Mouse (Mus musculus) liver, embryonic 15.5 days (tissue): ENCODE data around the gene Ddx46. TPM values are rescaled to one million over a fixed set of nuclear protein-coding genes. Genes with fewer than 3 reads are reported as not detected.
"Not testable (repeated sequence)": the region's sequence is repeated elsewhere in the genome, so short reads cannot be mapped to it uniquely, and the experiment has no call there.

Experiments used
- ATAC-seq: fragments of 200-750 bp; cut with Nextera tagmentation; 2 replicates; pipeline ENCODE4 v1.8.0; 2017; ENCODE audit warnings: moderate number of reproducible peaks, mild to moderate bottlenecking, moderate library complexity; ENCODE audit not compliant: insufficient read depth
- H3K27ac ChIP-seq: fragments of 300-500 bp; sonication (generic); replicated peaks from 2 replicates; pipeline ENCODE4 v1.5.1; 2015; ENCODE audit warnings: mild to moderate bottlenecking, inconsistent platforms
- H3K27me3 ChIP-seq: fragments of 300-500 bp; sonication (generic); 2 replicates; pipeline ENCODE4 v1.6.1; 2015; ENCODE audit warnings: mild to moderate bottlenecking, inconsistent platforms
- H3K36me3 ChIP-seq: fragments of 300-500 bp; sonication (generic); replicated peaks from 2 replicates; pipeline ENCODE4 v1.6.1; 2015; ENCODE audit warnings: moderate library complexity, mild to moderate bottlenecking, inconsistent platforms
- H3K4me1 ChIP-seq: fragments of 300-500 bp; sonication (generic); replicated peaks from 2 replicates; pipeline ENCODE4 v1.6.1; 2015; ENCODE audit warnings: inconsistent platforms
- H3K4me2 ChIP-seq: fragments of 300-500 bp; sonication (generic); 2 replicates; pipeline ENCODE4 v1.6.1; 2015; ENCODE audit warnings: moderate library complexity, mild to moderate bottlenecking, inconsistent platforms
- H3K4me3 ChIP-seq: fragments of 300-500 bp; sonication (generic); replicated peaks from 2 replicates; pipeline ENCODE4 v1.5.1; 2015; ENCODE audit warnings: mild to moderate bottlenecking, inconsistent platforms
- H3K9ac ChIP-seq: fragments of 300-500 bp; sonication (generic); 2 replicates; pipeline ENCODE4 v1.6.1; 2015; ENCODE audit warnings: moderate library complexity, mild to moderate bottlenecking, inconsistent platforms
- H3K9me3 ChIP-seq: fragments of 300-500 bp; sonication (generic); replicated peaks from 2 replicates; pipeline ENCODE4 v1.6.1; 2016; ENCODE audit warnings: inconsistent platforms
- WGBS: fragments of 180-500 bp; shearing (Covaris S2); methylation state at CpG from one replicate; pipeline ENCODE4 v1.1.7; 2015; ENCODE audit warnings: mixed read lengths; ENCODE audit not compliant: insufficient replicate concordance; 5-methylcytosine and 5-hydroxymethylcytosine counted together
- polyA plus RNA-seq: library from polyadenylated mRNA; unstranded; fragments of >200 nt; fragmentation: Nextera tagmentation; extraction: Ambion mirVana; gene quantifications from 2 replicates; pipeline ENCODE4 v1.2.1, GENCODE M21; 2015

Ddx46 gene
- polyA plus RNA-seq, 1 experiment from 2014 or later = 13.2 TPM

DNA sequence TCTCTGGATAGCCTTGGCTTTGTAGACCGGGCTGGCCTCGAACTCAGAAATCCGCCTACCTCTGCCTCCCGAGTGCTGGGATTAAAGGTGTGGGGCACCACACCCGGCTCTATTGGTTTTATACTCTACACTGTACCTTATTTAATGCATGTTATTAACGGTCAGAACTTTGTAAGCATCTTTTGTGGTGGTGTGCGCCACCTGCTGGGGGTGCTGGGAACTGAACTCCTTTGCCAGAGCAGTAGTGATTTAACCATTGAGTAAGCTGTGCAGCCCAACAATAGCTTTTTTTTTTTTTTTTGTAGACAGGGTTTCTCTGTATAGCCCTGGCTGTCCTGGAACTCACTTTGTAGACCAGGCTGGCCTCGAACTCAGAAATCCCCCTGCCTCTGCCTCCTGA lies 5.7 kb downstream of the Ddx46 start:
- WGBS = 35% methylated on average over 8 of the region's 8 CpGs
- not testable (repeated sequence) for H3K4me3 ChIP-seq, H3K9ac ChIP-seq, H3K9me3 ChIP-seq, H3K27me3 ChIP-seq, H3K27ac ChIP-seq, H3K4me2 ChIP-seq, ATAC-seq
- Histone ChIP-seq H3K4me1 (peaks cover 15% of the 10 kb centered on the region), H3K36me3 (peaks cover 64% of the 10 kb centered on the region)

DNA sequence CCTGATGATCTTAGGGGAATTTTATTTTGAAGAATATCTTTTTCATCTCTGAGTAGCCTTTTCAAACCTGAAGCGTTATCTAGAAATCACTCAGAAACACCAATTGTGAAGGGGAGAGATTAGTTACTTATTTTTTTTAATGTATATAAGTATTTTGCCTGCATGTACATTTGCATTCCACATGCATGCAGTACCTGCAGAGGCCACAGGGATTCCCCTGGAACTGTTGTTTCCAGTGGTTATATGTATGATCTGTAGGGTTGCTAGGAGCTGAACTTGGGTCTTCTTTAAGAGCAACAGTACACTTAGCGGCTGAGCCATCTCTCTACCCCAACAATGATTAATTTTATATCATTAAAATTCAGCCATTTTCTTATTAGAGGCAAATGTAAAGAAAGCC lies 9.7 kb downstream of the Ddx46 start:
- Histone ChIP-seq H3K4me1 (no peaks in the 10 kb centered on the region), H3K27me3 (no peaks in the 10 kb centered on the region), H3K27ac (no peak overlapping the region), H3K9ac (no peak overlapping the region), H3K4me3 (no peak overlapping the region), H3K4me2 (no peak overlapping the region), H3K9me3 (no peaks in the 10 kb centered on the region), H3K36me3 (peaks cover 81% of the 10 kb centered on the region)
- no peak for ATAC-seq
- whole genome bisulfite sequencing = 83% methylated on average over 2 of the region's 2 CpGs

DNA sequence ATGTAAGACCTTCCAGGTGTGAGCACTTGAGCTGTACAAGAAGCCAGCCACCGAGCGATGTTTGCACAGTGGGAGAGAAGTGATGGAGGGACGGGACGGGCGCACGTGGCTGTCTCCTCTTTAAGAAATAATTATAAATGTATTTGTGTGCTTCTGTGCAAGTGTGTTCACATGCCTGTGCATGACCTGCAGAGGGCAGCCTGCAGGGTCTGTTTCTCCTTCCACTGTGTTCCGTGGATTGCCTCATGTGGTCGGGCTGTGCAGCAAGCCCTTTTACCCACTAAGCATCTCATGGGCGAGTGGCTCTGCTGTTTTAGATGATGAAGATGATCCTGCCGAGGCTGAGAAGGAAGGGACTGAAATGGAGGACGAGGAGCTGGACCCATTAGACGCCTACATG lies 15.3 kb downstream of the Ddx46 start:
- no peak for ATAC-seq
- H3K9ac ChIP-seq = no peak overlapping the region

DNA sequence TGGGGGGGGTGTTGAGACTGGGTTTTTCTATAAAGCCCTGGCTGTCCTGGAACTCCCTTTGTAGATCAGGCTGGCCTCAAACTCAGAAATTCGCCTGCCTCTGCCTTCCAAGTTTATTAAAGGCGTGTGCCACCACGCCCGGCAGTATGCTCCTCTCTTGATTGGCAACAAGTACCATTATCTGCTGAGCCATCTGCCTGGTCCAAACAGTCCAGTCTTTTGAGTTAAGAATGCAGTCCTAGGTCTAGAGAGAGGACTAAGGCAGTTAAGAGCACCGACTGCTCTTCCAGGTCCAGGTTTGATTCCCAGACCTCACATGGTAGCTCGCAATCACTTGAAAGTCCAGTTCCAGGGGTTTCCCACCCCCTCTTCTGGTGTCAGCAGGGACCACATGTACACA lies 16.2 kb downstream of the Ddx46 start:
- no peak; the same call in 1 of the 2 replicates for ATAC-seq
- 71% methylated on average over 6 of the region's 6 CpGs for WGBS

More for the DNA sequence above, 15.3 kb downstream of the Ddx46 start:
- Histone ChIP-seq H3K27me3 (no peaks in the 10 kb centered on the region), H3K4me3 (no peak overlapping the region), H3K27ac (no peak overlapping the region), H3K9me3 (no peaks in the 10 kb centered on the region), H3K4me1 (no peaks in the 10 kb centered on the region; the same call in 1 of the 2 replicates), H3K36me3 (peaks cover 100% of the 10 kb centered on the region), H3K4me2 (no peak overlapping the region)
- 90% methylated on average over 12 of the region's 12 CpGs for WGBS

DNA sequence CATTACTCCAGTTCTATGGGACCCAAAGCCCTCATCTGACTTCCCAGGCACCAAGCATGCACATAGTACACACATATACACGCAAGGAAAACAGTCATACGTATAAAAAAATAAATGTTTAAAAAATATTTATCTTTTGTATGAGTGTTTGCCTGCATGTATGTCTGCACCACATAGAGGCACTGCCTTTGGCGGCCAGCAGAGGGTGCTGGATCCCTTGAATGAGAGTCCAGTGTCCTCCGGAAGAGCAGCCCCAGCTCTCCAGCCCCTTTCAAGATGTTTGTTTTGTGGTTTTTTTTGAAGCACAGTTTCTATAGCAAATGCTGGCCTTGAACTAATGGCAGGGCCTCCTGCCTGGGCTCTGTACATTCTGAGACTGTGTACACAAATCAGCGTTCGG lies 33.7 kb downstream of the Ddx46 start:
- Histone ChIP-seq H3K27ac (no peak overlapping the region), H3K9me3 (no peaks in the 10 kb centered on the region), H3K4me1 (no peaks in the 10 kb centered on the region), H3K4me3 (no peak overlapping the region), H3K27me3 (no peaks in the 10 kb centered on the region), H3K36me3 (peaks cover 94% of the 10 kb centered on the region), H3K4me2 (no peak overlapping the region), H3K9ac (no peak overlapping the region)
- ATAC-seq = no peak
- 83% methylated on average over 6 of the region's 6 CpGs for WGBS

More for the DNA sequence above, 16.2 kb downstream of the Ddx46 start:
- Histone ChIP-seq H3K27ac (no peak overlapping the region), H3K9ac (no peak overlapping the region), H3K4me1 (no peaks in the 10 kb centered on the region; the same call in 1 of the 2 replicates), H3K4me2 (no peak overlapping the region), H3K27me3 (no peaks in the 10 kb centered on the region), H3K9me3 (no peaks in the 10 kb centered on the region), H3K4me3 (no peak overlapping the region), H3K36me3 (peaks cover 100% of the 10 kb centered on the region)

DNA sequence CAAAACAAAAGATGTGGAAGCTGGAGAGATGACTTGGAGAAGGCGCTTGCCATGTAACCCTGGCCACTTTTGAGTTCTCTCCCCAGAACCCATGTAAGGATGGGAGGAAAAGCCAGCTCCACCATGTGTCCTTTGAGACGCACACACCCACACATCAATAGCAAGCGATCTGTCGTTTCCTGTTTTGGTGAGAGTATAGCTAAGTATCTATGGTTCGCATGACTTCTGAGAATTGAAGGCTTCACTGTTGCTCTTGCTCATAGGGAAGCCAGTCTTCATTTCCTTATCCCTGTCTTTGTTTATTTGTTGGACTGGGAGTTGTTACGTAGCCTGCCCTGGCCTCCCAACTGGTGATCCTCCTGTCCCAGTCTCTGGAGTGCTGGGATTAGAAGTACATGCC lies 37.9 kb downstream of the Ddx46 start:
- H3K9ac ChIP-seq = no peak overlapping the region
- no peaks in the 10 kb centered on the region for H3K9me3 ChIP-seq
- H3K36me3 ChIP-seq = peaks cover 91% of the 10 kb centered on the region
- 85% methylated on average over 6 of the region's 6 CpGs for WGBS
- no peaks in the 10 kb centered on the region for H3K4me1 ChIP-seq
- no peak overlapping the region for H3K4me3 ChIP-seq
- H3K27ac ChIP-seq = no peak overlapping the region
- ATAC-seq = no peak
- no peaks in the 10 kb centered on the region for H3K27me3 ChIP-seq
- no peak overlapping the region for H3K4me2 ChIP-seq

DNA sequence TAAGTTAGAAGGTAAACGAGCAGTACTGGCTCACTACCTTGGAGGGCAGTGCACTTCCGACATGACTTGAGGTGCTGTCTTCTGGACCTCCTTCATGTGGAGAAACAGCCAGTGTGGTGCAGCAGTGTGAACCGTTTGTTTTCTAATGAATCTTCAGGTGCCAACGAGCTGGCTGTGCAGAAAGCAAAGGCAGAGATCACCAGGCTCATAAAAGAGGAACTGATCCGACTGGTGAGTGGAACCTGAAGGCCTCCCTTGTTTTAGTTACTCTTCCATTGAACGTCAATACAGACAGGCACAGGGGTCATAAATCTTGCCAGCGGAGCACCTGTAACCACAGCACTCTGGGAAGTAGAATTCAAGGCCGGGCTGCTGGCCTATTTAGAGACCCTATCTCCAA lies 42.5 kb downstream of the Ddx46 start:
- Histone ChIP-seq H3K36me3 (peaks cover 86% of the 10 kb centered on the region), H3K27ac (no peak overlapping the region), H3K4me1 (no peaks in the 10 kb centered on the region), H3K4me3 (no peak overlapping the region), H3K9ac (no peak overlapping the region), H3K27me3 (no peaks in the 10 kb centered on the region), H3K4me2 (no peak overlapping the region), H3K9me3 (no peaks in the 10 kb centered on the region)
- WGBS = 64% methylated on average over 8 of the region's 8 CpGs
- no peak for ATAC-seq

DNA sequence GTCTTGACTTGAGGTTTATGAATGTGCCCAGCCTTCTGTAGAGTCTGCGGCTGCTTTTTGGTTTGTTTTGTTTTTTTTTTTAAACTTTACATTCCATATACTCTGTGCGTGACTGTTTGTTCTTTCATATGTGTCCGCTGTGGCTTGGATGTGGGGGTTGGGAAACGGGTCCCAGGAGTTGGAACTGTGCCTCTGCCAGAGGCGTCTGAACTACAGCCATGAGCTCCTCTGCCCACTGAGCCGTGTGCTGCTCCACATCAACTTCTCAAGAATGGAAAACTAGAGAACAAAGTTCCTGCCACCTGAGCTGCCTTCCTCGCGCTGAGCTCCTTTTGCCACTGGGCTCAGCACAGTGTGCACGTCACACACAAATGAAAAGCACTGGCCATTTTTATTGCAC lies 47.4 kb downstream of the Ddx46 start:
- Histone ChIP-seq H3K4me3 (no peak overlapping the region), H3K36me3 (peaks cover 43% of the 10 kb centered on the region), H3K27me3 (no peaks in the 10 kb centered on the region), H3K4me2 (no peak overlapping the region), H3K9ac (no peak overlapping the region), H3K27ac (no peak overlapping the region), H3K9me3 (no peaks in the 10 kb centered on the region), H3K4me1 (no peaks in the 10 kb centered on the region)
- no peak for ATAC-seq
- 83% methylated on average over 9 of the region's 9 CpGs for WGBS

DNA sequence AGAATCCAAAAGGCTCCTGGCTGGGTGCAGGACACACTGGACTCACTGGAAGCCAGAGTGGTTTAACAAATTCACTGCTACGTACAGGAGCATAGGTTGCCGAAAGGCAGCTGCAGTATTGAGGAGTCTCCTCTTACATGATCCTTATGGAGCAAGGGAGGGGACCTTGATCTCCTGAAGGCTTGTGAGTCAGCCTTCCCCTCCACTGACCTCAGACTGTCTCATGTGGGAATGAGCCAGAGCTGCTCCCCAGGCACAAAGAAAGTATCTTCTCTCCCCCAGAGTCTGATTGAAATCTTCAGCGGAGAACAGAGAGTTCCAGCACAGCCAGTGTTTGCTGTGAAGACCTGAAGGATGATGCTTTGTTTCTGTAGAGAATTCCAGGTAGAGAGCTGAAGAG lies 48.8 kb downstream of the Ddx46 start:
- Histone ChIP-seq H3K27me3 (no peaks in the 10 kb centered on the region), H3K4me2 (no peak overlapping the region), H3K4me3 (no peak overlapping the region), H3K27ac (no peak overlapping the region), H3K4me1 (0 out of 2 replicates have a peak, but pooled peaks cover 4% of the 10 kb centered on the region), H3K9me3 (no peaks in the 10 kb centered on the region), H3K9ac (no peak overlapping the region), H3K36me3 (peaks cover 30% of the 10 kb centered on the region)
- no peak for ATAC-seq
- WGBS = 83% methylated on average over 3 of the region's 3 CpGs

DNA sequence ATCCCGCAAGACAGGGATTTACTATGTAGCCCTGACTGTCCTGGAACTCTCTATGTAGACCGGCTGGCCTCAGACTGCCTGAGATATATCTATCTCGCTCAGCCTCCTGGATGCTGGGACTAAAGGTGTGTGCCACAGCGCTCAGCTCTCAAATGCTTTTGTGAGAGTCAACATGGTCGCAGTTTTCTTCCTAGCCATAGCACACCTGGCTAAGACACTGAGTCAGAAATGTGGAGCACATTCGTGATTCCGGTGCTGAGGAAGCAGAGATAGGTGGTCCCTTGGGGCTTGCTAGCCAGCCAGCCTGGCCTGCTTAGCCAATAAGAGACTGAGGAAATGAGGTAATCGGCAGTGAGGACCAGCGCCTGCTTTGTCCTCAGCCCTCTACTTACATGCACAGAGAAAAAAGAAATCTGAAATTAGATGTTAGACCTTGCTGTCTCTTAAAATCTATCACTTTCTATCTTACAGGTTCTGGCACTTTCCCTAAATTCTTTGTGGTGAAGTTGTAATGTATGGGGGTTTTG lies 51.3 kb downstream of the Ddx46 start:
- Histone ChIP-seq H3K27ac (no peak overlapping the region), H3K36me3 (peaks cover 7% of the 10 kb centered on the region; the same call in 1 of the 2 replicates), H3K4me2 (no peak overlapping the region), H3K4me3 (no peak overlapping the region), H3K4me1 (0 out of 2 replicates have a peak, but pooled peaks cover 4% of the 10 kb centered on the region), H3K9me3 (no peaks in the 10 kb centered on the region), H3K9ac (no peak overlapping the region), H3K27me3 (no peaks in the 10 kb centered on the region)
- WGBS = 62% methylated on average over 9 of the region's 9 CpGs
- ATAC-seq = no peak

DNA sequence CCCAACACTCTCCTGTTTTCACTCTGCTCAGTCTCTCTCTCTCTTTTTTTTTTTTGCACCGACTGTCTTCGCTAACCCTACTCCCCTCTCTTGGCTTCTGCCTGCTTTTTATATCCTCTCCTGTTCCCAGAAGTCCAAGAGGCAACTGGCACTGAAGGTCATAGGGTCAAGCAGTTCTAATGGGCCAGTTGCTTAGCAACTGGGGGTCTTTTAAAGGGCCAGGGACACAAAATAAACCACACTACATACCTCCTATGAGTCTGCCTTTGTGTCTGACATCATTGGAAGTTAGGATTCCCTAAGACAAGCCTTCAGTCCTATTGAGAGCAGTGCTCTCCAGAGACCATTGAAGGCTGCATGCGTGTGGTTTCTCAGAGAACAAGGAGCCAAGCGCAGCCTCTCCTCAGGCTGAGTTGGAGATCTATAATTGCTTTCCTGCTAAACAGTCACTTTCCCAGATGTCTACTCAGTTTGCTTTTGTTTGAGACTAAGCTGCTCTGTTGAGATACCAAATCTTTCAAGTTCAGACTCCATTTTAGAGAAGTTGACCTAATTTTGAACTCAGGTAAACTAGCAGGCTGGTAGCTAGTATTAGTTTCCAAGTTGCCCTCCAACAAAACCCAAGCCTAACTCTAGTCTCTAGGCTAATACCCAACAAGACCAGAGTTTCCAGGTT lies 53.2 kb downstream of the Ddx46 start:
- Histone ChIP-seq H3K9ac (no peak overlapping the region), H3K36me3 (no peaks in the 10 kb centered on the region), H3K4me2 (no peak overlapping the region), H3K4me1 (peaks cover 12% of the 10 kb centered on the region), H3K27me3 (no peaks in the 10 kb centered on the region), H3K4me3 (no peak overlapping the region), H3K27ac (no peak overlapping the region), H3K9me3 (no peaks in the 10 kb centered on the region)
- ATAC-seq = no peak
- WGBS = 56% methylated on average over 4 of the region's 4 CpGs
